In genomic region chr6:92480941-92481689, GRCm38 (mm10) we compare ENCODE assay signal across 8 mouse cellular contexts.
DNase-seq lines count a peak whose midpoint lies in the region; ATAC-seq and TF ChIP-seq lines count a peak whose summit lies in the region.

No protein-coding gene starts in this region.

- 7% methylated on average over 21 of the region's 21 CpGs for WGBS in thymus, adult 2 months
- WGBS in forebrain, postnatal 0 days, result 0% methylated on average over 21 of the region's 21 CpGs
- 3% methylated on average over 21 of the region's 21 CpGs for WGBS in liver, embryonic 13.5 days (ENCODE audit: insufficient replicate concordance)
- under 1% methylated on average over 21 of the region's 21 CpGs for WGBS in neural tube, embryonic 15.5 days

- intact Hi-C loops in heart, postnatal 14 days (cut with DNase I), result loop anchor here (2.0 to 10.0 kb wide), 4 partner anchors 51 to 244 kb away; no protein-coding TSS in a partner anchor

- no peak overlapping the region; the same call in 1 of the 2 replicates for H3K27ac ChIP-seq in thymus, adult 2 months (ENCODE audit: control insufficient read depth, insufficient read depth, low read length)
- peak overlapping the region; percentile 82 for H3K27ac ChIP-seq in forebrain, postnatal 0 days (ENCODE audit: low read depth, low read length)
- H3K27ac ChIP-seq in liver, embryonic 13.5 days, result peak overlapping the region; percentile 39; the same call in 1 of the 2 replicates
- peak overlapping the region; percentile 90 for H3K27ac ChIP-seq in neural tube, embryonic 15.5 days (replicated peaks)

- no peaks in the 10 kb centered on the region for H3K36me3 ChIP-seq in thymus, adult 2 months (ENCODE audit: control insufficient read depth, insufficient read depth, low read length)
- H3K36me3 ChIP-seq in forebrain, postnatal 0 days (ENCODE audit: insufficient read depth), result no peaks in the 10 kb centered on the region
- no peaks in the 10 kb centered on the region for H3K36me3 ChIP-seq in liver, embryonic 13.5 days
- no peaks in the 10 kb centered on the region for H3K36me3 ChIP-seq in neural tube, embryonic 15.5 days

- no peak for TF ChIP-seq CTCF in thymus, adult 2 months (IDR thresholded peaks at IDR 0.05; ENCODE audit: borderline replicate concordance, control insufficient read depth, extremely low read depth, insufficient read depth, low read length, poor library complexity)
- TF ChIP-seq CTCF in forebrain, postnatal 0 days (IDR thresholded peaks at IDR 0.05; ENCODE audit: low read depth), result no peak; the same call in 1 of the 2 replicates

- ATAC-seq in forebrain, postnatal 0 days, result peak; percentile 89
- ATAC-seq in liver, embryonic 13.5 days (ENCODE audit: low read depth), result no peak
- ATAC-seq in neural tube, embryonic 15.5 days (ENCODE audit: low FRiP score), result peak; percentile 81

- no peak for TF ChIP-seq POLR2A in thymus, adult 2 months (IDR thresholded peaks at IDR 0.05; ENCODE audit: control insufficient read depth, extremely low read depth, insufficient read depth, low read length, poor library complexity)

- H3K4me1 ChIP-seq in thymus, adult 2 months (replicated peaks; ENCODE audit: control insufficient read depth, insufficient read depth, low read length), result no peaks in the 10 kb centered on the region
- peaks cover 21% of the 10 kb centered on the region; the same call in 1 of the 2 replicates for H3K4me1 ChIP-seq in forebrain, postnatal 0 days (ENCODE audit: insufficient read depth)
- H3K4me1 ChIP-seq in liver, embryonic 13.5 days (replicated peaks), result no peaks in the 10 kb centered on the region
- H3K4me1 ChIP-seq in neural tube, embryonic 15.5 days, result peaks cover 43% of the 10 kb centered on the region

- peak overlapping the region; percentile 49 for H3K4me2 ChIP-seq in forebrain, postnatal 0 days (ENCODE audit: low read depth)
- H3K4me2 ChIP-seq in liver, embryonic 13.5 days, result peak overlapping the region; percentile 49
- peak overlapping the region; percentile 60 for H3K4me2 ChIP-seq in neural tube, embryonic 15.5 days

- H3K9ac ChIP-seq in forebrain, postnatal 0 days, result peak overlapping the region; percentile 29
- no peak overlapping the region for H3K9ac ChIP-seq in liver, embryonic 13.5 days
- H3K9ac ChIP-seq in neural tube, embryonic 15.5 days (replicated peaks), result peak overlapping the region; percentile 52

- DNase-seq in thymus, adult 2 months, result no peak
- no peak for DNase-seq in thymus, postnatal 4 days
- peak; percentile 82 for DNase-seq in forebrain, postnatal 0 days
- DNase-seq in heart, postnatal 14 days, result peak; percentile 74 to 83
- peak; percentile 86 to 89 for DNase-seq in kidney, postnatal 4 days
- DNase-seq in liver, embryonic 13.5 days, result no peak
- peak; percentile 45 for DNase-seq in urinary bladder, postnatal 25 days (ENCODE audit: low spot score)

- H3K27me3 ChIP-seq in thymus, adult 2 months (ENCODE audit: control insufficient read depth, insufficient read depth, low read length), result no peaks in the 10 kb centered on the region
- no peaks in the 10 kb centered on the region for H3K27me3 ChIP-seq in forebrain, postnatal 0 days (ENCODE audit: insufficient read depth, low read length)
- H3K27me3 ChIP-seq in liver, embryonic 13.5 days, result peaks cover 17% of the 10 kb centered on the region; the same call in 1 of the 2 replicates
- H3K27me3 ChIP-seq in neural tube, embryonic 15.5 days (replicated peaks), result no peaks in the 10 kb centered on the region

- peak overlapping the region; percentile 14 for H3K4me3 ChIP-seq in thymus, adult 2 months (ENCODE audit: control insufficient read depth, insufficient read depth, low read length)
- peak overlapping the region; percentile 38 for H3K4me3 ChIP-seq in forebrain, postnatal 0 days (ENCODE audit: low read depth, low read length)
- peak overlapping the region; percentile 28 for H3K4me3 ChIP-seq in liver, embryonic 13.5 days (replicated peaks)
- H3K4me3 ChIP-seq in neural tube, embryonic 15.5 days (replicated peaks), result peak overlapping the region; percentile 49

- H3K9me3 ChIP-seq in forebrain, postnatal 0 days (ENCODE audit: low read length), result no peaks in the 10 kb centered on the region
- H3K9me3 ChIP-seq in liver, embryonic 13.5 days (replicated peaks), result no peaks in the 10 kb centered on the region
- H3K9me3 ChIP-seq in neural tube, embryonic 15.5 days (replicated peaks), result no peaks in the 10 kb centered on the region

Comparison
In these comparisons a context has a peak if more than half of its experiments do, and no peak if none do; other contexts are left out.
1. DNase-seq: peak in forebrain, postnatal 0 days (single experiment), heart, postnatal 14 days (2 of 2), kidney, postnatal 4 days (2 of 2) and urinary bladder, postnatal 25 days (single experiment); none in thymus, adult 2 months (single experiment), thymus, postnatal 4 days (single experiment) and liver, embryonic 13.5 days (single experiment).
2. Peak in every context shown above with its lines, with median percentiles within 50 percentile points of each other: H3K4me3 ChIP-seq and H3K4me2 ChIP-seq.